Mouse (Mus musculus) cerebellum, adult 18-20 months (tissue): ENCODE results near the gene Ciao1.
"Not testable (repeated sequence)": the region's sequence is repeated elsewhere in the genome, so short reads cannot be mapped to it uniquely, and the experiment has no call there.

Experiments used
- DNase-seq, 2 experiments: peaks; one replicate each; pipeline ENCODE4 v3.0.0; 2021

Ciao1 gene

DNA sequence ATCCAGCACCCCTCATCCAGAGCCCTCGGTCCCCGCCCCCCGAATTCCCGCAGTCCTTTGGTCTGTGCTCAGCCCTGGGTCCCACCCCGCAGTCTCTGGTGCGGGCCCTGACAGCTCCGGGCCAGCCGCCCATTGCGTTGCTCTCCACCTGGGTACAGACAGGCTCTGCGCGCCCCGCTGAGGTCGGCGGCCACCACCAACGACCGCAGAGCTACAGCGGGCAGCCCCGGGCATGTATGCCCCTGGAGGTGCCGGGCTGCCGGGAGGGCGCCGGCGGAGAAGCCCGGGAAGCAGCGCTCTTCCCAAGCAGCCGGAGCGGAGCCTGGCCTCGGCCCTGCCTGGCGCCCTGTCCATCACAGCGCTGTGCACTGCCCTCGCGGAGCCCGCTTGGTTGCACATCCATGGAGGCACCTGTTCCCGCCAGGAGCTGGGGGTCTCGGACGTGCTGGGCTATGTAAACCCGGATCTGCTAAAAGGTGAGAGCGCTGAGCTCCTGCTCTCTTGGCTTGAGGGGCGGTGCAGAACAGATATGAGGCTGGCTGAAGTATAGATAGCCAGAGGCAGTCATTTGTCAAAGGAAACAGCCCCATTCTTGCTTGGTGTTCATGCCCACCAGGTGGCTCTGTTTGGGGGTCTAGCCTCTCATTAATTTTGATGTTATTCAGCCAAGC lies 853 bp upstream of the Ciao1 start:
- DNase-seq = peak; percentile 53 to 61

DNA sequence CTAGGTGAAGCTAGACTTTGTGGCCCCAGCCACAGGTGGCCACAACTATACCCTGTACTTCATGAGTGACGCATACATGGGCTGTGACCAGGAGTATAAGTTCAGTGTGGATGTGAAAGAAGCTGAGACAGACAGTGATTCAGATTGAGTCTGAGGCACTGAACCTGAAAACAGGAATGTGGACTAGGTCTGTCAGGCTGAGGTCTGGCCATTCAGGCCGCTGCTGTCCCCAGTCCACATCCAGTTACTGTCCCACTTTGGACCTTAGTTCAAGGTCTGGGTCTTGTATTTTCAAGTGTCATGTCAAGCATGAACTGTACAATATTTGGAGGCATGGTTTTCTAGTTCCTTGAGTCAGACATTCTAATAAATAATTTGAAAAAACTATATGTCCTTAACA lies 7.6 kb downstream of the Ciao1 start:
- no peak for DNase-seq

DNA sequence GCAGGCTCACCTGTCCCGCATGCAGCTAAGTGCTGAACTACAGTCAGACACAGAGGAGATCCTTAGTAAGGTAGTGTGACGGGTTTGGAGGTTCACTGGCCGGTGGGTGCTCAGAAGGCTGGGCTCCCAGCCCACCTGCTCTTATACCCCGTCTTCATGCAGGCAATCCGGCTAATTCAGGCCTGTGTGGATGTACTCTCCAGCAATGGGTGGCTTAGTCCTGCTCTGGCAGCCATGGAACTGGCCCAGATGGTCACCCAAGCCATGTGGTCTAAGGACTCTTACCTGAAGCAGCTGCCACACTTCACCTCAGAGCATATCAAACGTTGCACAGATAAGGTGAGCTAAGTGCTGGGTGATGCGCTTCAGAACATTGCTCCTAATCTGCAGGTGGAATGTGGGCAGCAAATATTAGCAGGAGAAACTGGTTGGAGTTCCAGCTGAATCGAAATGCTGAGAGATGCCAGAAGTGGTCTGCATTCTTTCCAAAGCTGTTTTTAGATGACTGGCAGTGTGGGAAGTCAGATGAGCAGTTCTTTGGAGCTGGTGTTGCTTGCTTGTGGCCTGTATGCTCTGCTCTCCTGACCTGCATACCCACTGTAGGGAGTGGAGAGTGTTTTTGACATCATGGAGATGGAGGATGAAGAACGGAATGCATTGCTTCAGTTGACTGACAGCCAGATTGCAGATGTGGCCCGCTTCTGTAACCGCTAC lies 9.6 kb downstream of the Ciao1 start:
- no peak for DNase-seq

DNA sequence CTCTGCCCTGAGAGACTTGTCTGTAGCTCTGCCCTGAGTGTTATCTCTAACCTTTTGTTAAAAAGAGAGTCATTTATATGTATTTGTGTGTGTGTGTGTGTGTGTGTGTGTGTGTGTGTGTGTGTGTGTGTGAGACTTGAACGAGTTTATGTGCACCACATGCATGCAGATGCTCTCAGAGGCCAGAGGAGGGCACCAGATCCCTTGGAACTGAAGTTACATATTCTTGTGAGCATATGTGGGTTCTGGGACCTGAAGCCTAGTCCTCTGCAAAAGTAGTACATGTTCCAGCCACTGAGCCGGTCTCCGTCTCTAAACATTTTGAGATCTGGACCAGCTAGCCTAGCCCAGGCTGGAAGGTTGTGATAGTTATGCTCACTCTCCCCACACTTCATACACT lies 22.4 kb downstream of the Ciao1 start:
- DNase-seq = no peak

DNA sequence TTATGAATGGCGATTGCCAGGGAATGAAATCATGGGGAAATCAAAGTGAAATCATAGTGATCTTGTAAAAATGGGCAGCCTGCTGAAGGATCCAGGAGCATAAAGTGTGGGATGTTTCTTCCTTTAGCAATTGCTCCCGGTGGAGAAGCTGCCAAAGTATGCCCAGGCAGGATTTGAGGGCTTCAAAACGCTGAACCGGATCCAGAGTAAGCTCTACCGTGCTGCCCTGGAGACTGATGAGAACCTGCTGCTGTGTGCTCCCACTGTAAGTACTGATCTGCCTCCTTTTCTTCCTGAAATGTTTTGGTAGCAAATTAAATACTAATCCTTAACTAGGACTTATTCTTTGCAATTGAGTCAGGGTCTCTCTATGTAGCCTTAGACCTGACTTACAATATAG lies 29.9 kb downstream of the Ciao1 start:
- DNase-seq = no peak

DNA sequence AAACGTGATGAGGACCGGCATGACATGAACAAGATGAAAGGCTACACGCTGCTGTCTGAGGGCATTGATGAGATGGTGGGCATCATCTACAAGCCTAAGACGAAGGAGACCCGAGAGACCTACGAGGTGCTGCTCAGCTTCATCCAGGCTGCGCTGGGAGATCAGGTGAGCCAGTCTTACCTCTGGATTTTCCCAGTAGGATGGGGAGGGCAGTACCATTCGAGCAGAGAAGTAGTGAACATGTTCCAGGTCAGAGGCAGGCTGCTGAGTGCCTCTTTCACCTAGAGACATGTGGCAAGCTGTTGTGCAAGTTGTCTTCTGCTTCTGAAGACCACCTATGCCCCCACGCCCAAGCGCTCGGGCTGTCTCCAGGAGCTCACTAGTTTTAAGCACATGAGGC lies 36.9 kb downstream of the Ciao1 start:
- no peak for DNase-seq

DNA sequence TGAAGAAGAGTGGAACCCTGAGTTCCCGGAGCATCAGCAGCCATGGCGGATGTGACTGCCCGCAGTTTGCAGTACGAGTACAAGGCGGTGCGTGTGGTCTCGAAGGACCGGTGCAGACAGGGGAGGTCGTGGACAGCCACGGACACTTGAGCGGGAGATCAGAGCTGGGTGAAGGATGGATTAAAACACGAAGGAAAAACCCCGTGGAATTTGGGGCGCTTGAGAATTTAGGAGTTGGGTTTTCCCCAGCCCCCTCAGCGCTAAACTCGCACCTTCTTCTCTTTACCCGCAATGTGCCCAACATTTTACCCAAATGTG lies 39.2 kb downstream of the Ciao1 start:
- no peak for DNase-seq

DNA sequence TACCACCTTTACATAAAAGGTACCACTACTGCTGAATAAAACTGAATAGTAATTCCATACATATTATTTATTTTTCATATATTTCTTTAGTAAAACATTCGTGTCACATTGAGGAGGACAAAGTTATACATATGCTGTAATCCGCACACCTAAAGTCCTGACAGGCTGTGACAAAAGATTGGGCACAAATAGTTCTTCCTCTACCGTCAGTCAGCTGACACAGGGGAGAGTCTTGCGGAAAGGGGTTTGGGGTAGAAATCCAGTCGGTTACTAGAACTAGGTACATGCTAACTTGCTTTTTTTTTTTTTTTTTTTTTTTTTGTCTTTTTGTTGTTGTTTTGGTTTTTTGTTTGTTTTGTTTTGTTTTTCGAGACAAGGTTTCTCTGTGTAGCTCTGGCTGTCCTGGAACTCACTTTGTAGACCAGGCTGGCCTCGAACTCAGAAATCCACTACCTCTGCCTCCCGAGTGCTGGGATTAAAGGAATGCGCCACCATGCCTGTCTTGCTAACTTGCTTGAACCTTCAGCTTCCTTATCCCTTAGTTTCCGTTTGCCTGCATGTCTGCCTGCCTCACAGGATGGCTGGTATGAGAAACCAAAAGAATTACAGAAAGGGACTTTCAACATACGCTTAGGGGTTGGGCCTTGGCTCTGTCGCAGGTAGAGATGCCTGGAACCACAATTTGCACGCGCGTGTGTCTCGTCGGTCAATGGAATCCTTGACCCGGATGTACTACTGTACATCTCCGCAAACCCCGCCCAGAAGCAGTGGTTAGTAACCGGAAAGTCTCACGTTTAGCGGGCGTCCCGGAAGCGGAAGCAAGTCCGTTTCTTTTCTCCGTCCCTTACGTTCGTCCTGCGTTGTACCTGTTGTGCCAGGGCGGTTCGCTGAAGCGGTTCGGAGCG lies 39.8 kb downstream of the Ciao1 start, which contains the start of the genes 1810024B03Rik and Snrnp200:
TSS of gene 1810024B03Rik (minus strand) at position 734 of the 905 bp plus-strand sequence.
TSS of gene Snrnp200 (plus strand) at position 840 of the 905 bp plus-strand sequence.
- DNase-seq = peak; percentile 94 to 96

DNA sequence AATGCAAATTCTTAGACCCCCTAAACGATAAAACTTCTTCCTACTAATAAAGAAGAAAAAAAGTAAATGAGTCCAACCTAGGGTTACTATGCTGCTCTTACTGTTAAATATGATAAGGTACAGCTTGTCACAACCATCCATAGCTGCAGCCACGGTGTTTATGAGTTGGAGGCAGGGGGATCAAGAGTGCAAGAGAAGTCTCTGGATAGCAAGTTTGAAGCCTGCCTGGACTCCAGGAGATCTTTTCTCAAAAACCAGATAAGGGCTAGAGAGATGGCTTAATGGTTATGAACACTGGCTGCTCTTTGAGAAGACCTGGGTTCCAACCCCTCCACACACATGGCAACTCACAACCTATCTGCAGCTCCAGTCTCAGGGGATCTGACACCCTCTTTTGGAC lies 40.7 kb downstream of the Ciao1 start:
- DNase-seq = no peak

DNA sequence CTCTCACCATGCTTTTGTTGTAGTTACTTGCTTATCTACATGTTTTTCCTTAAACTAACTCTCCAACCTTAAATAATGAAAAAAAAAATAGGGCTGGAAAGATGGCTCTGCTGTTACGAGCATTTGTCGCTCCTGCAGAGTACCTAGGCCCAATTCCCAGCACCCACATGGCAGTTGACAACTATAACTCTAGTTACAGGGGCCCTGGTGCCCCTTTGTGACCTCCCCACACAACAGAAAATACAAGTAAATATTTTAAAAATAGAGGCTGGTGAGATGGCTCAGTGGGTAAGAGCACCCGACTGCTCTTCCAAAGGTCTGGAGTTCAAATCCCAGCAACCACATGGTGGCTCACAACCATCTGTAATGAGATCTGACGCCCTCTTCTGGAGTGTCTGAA lies 41.7 kb downstream of the Ciao1 start:
- not testable (repeated sequence) for DNase-seq

DNA sequence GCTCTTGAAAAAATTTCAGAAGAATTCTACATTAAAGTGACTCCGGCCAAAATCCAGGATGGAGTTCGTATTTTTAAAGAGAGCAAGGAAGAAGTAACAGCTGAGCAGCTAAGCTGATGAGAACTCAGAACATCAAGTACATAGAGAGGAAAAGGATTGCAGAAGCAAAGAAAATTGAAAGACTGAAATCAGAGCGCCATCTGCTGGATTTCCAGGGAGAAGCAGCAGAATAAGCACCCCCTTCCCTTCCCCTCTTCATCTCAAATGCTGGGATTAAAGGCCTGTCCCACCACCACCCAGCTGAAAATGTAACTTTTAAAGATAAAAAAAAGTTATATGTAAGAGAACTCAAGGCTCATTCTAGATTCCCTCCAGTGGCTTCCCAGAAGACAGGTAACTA lies 42.7 kb downstream of the Ciao1 start:
- peak; percentile 52 to 72 for DNase-seq
